Mouse (Mus musculus): ENCODE data around the gene Gnl1. TPM values are rescaled to one million over a fixed set of nuclear protein-coding genes. Genes with fewer than 3 reads are reported as not detected.

Gene Gnl1
- polyA plus RNA-seq, 1 experiment from 2014 or later: 43.1 TPM

DNA sequence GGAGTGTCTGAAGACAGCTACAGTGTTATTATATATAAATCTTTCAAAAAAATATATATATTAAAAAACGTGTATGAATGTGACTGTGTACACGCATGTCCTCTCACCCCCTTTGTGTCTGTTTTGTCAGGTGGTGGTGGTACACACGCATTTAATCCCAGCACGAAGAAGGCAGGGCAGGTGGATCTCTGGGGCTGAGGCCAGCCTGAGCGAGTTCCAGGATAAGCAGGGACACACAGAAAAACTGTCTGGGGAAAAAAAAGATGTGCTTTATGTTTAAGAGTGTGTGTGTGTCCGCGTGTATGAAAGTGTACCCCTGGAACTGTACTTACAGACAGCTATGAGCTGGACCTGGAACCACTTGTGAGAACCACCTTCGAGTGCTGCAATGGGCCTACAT, 25.0 kb upstream of the Gnl1 start:
- Histone ChIP-seq H3K27me3 (ENCODE audit: control insufficient read depth, insufficient read depth, low read depth, low read length) (no peaks in the 10 kb centered on the region), H3K4me2 (ENCODE audit: low read depth, low read length) (no peak overlapping the region), H3K4me3 (ENCODE audit: low read length) (no peak overlapping the region), H3K4me1 (replicated peaks; ENCODE audit: control insufficient read depth, insufficient read depth, low read length) (no peaks in the 10 kb centered on the region), H3K9ac (ENCODE audit: low read length) (no peak overlapping the region), H3K36me3 (ENCODE audit: control insufficient read depth, insufficient read depth, low read length) (peaks cover 28% of the 10 kb centered on the region), H3K9me3 (ENCODE audit: control insufficient read depth, low read length) (no peaks in the 10 kb centered on the region), H3K27ac (ENCODE audit: low read length) (no peak overlapping the region)
- ATAC-seq (ENCODE audit: low read depth): no peak
- 75% methylated on average over 8 of the region's 8 CpGs for WGBS

DNA sequence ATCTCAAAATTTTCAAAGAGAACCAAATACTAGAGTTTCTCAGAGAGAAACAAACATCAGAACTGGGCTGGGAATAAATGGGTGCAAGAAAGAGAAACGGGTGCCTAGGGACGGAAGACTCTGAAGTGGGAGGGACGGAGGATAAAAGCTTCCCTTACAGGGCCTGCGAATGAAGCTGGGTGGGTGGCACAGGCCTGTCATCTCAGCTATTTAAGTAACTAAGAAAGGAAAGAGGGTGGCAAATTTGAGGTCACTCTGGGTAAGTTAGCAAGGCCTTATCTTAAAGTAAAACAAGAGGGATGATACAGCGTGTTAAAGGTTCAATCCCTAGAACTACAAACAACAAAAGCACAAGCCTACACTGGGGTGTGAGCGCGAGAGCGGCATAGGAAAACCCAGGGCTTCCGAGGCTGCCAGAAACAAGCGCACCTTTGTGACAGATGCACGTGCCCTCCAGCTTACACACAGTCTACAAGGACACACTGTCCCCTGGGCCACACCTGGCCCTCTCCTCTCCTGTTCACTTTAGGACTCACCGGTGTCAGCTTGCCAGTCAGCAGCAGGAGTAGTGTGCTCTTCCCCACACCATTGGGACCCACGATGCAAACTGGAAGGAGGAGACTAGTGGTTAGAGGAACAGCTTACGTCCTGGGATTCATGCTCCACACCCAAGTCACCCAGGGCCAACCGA, 21.0 kb upstream of the Gnl1 start:
- Histone ChIP-seq H3K4me2 (ENCODE audit: low read depth, low read length) (no peak overlapping the region), H3K36me3 (ENCODE audit: control insufficient read depth, insufficient read depth, low read length) (peaks cover 58% of the 10 kb centered on the region), H3K27me3 (ENCODE audit: control insufficient read depth, insufficient read depth, low read depth, low read length) (no peaks in the 10 kb centered on the region), H3K9ac (ENCODE audit: low read length) (no peak overlapping the region), H3K4me3 (ENCODE audit: low read length) (no peak overlapping the region), H3K27ac (ENCODE audit: low read length) (no peak overlapping the region), H3K9me3 (ENCODE audit: control insufficient read depth, low read length) (no peaks in the 10 kb centered on the region), H3K4me1 (replicated peaks; ENCODE audit: control insufficient read depth, insufficient read depth, low read length) (no peaks in the 10 kb centered on the region)
- WGBS: 94% methylated on average over 15 of the region's 15 CpGs
- ATAC-seq (ENCODE audit: low read depth): no peak

DNA sequence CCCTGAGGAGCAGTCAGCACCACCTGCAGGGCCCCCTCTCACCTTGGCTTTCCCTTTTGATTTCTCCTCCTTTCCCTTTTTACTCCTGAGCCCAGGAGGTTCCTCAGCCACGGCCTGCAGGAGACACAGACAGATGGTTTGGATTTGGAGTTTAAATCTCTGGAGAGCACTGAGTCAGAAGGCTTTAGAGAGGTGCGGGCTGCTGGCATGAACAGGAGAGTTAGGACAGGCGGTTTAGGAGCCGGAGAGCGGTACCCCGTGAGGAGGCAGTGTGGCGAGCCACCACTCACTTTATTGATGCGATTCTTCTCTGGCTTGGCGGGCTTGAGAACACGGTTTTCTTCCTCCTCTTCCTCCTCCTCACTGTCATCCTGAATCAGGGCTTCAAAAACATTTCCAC, 16.4 kb upstream of the Gnl1 start:
- ATAC-seq (ENCODE audit: low read depth): no peak
- Histone ChIP-seq H3K27me3 (ENCODE audit: control insufficient read depth, insufficient read depth, low read depth, low read length) (no peaks in the 10 kb centered on the region), H3K9ac (ENCODE audit: low read length) (no peak overlapping the region), H3K27ac (ENCODE audit: low read length) (no peak overlapping the region), H3K4me1 (replicated peaks; ENCODE audit: control insufficient read depth, insufficient read depth, low read length) (peaks cover 1% of the 10 kb centered on the region; the same call in 1 of the 2 replicates), H3K4me3 (ENCODE audit: low read length) (no peak overlapping the region), H3K9me3 (ENCODE audit: control insufficient read depth, low read length) (no peaks in the 10 kb centered on the region), H3K36me3 (ENCODE audit: control insufficient read depth, insufficient read depth, low read length) (peaks cover 44% of the 10 kb centered on the region), H3K4me2 (ENCODE audit: low read depth, low read length) (no peak overlapping the region)
- WGBS: 93% methylated on average over 10 of the region's 10 CpGs

DNA sequence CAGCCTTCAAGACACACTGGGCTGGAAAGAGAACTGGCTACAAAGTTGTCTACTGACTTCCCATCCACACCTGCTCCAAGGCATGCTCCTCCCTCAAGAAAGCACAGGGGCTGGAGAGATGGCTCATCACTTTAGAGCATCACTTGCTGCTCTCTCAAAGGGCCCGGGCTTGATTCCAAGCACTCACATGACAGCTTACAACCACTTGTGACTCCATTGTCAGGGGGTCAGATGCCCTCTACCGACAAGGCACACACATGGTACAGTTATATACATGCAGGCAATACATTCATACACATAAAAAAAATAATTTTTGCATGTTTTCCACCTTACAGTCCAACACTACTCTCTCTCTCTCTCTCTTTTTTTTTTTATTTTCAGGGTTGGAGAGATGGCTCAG, 12.0 kb upstream of the Gnl1 start:
- Histone ChIP-seq H3K4me2 (ENCODE audit: low read depth, low read length) (no peak overlapping the region), H3K9ac (ENCODE audit: low read length) (no peak overlapping the region), H3K9me3 (ENCODE audit: control insufficient read depth, low read length) (no peaks in the 10 kb centered on the region), H3K4me3 (ENCODE audit: low read length) (no peak overlapping the region), H3K27me3 (ENCODE audit: control insufficient read depth, insufficient read depth, low read depth, low read length) (no peaks in the 10 kb centered on the region), H3K27ac (ENCODE audit: low read length) (no peak overlapping the region), H3K36me3 (ENCODE audit: control insufficient read depth, insufficient read depth, low read length) (peaks cover 14% of the 10 kb centered on the region), H3K4me1 (replicated peaks; ENCODE audit: control insufficient read depth, insufficient read depth, low read length) (peaks cover 17% of the 10 kb centered on the region)
- no peak for ATAC-seq (ENCODE audit: low read depth)
- WGBS: 95% methylated on average over 2 of the region's 2 CpGs

DNA sequence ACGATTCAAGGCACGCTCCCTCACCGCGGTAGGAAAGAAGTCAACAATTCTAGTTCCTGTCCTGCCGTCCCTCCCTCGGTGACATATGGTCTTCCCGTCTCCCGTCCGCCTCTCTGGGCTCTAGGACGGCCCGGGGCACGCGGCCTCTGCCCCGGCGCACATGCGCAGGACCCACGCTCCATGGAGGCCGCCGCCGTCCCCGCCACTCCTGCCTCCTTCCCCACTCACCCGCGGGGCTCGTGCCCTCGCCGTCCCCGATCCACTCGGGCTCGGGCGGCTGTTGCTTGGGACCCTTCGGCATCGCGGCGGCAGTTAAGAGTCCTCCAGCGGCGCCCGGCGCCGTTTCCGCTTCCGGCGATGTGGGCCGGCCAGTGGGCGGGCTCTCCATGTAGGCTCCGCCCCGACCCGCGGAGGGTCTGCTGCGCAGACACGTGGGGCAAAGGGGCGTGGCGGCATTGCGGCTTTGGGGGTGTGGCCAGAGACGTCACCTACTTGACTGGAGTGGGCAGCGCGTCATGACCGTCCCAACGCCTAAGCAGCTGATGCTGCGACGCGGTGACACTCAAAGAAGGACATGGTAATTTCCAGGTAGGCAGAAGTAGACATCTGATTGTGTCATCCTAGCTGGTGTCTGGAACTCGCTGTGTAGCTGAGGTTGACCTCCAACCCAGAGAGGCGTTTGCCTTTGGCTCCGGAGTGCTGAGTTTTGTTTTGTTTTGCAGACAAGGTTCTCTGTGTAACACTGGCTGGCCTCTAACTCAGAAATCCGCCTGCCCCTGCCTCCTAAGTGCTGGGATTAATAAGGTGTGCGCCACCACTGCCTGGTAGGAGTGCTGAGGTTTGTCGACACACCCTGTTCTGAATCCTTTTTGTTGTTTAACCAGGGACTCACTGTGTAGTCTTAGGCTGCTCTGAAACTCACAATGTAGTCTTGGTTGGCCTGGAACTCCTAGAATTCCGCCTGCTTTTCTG, 9.9 kb upstream of the Gnl1 start, which contains the start of gene Abcf1:
Abcf1 (minus strand) TSS at position 344 of the 972 bp plus-strand sequence.
- Histone ChIP-seq H3K9ac (ENCODE audit: low read length) (peak within 1 kb of the TSS; percentile 93), H3K9me3 (ENCODE audit: control insufficient read depth, low read length) (no peaks in the 10 kb centered on the region), H3K4me3 (ENCODE audit: low read length) (peak within 1 kb of the TSS; percentile 98), H3K4me2 (ENCODE audit: low read depth, low read length) (peak within 1 kb of the TSS; percentile 86), H3K4me1 (replicated peaks; ENCODE audit: control insufficient read depth, insufficient read depth, low read length) (peaks cover 17% of the 10 kb centered on the region), H3K27me3 (ENCODE audit: control insufficient read depth, insufficient read depth, low read depth, low read length) (no peaks in the 10 kb centered on the region), H3K27ac (ENCODE audit: low read length) (peak within 1 kb of the TSS; percentile 79), H3K36me3 (ENCODE audit: control insufficient read depth, insufficient read depth, low read length) (peaks cover 14% of the 10 kb centered on the region)
- under 1% methylated on average over 65 of the region's 68 CpGs for WGBS
- peak; percentile 98 for ATAC-seq (ENCODE audit: low read depth)

DNA sequence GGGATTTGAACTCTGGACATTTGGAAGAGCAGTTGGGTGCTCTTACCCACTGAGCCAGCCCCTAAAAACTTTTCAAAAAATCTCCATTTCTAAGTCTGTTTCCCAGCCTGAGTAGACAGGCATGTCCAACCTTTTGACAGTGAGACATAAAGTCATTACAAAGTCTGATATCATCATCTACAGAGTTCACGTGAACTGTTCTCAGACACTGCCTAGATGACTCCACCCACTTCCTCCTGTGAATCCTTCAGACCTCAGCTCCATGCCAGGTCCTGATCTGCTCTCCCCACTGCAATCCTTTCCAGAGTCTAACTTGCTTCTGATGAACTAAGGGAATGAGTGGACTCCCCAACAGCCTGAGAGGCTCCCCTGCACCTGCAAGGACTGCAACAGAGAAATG, 7.5 kb upstream of the Gnl1 start:
- 41% methylated on average over 1 of the region's 1 CpGs for WGBS
- no peak for ATAC-seq (ENCODE audit: low read depth)
- Histone ChIP-seq H3K36me3 (ENCODE audit: control insufficient read depth, insufficient read depth, low read length) (peaks cover 14% of the 10 kb centered on the region), H3K4me1 (replicated peaks; ENCODE audit: control insufficient read depth, insufficient read depth, low read length) (peaks cover 17% of the 10 kb centered on the region), H3K4me3 (ENCODE audit: low read length) (no peak overlapping the region), H3K27me3 (ENCODE audit: control insufficient read depth, insufficient read depth, low read depth, low read length) (no peaks in the 10 kb centered on the region), H3K9ac (ENCODE audit: low read length) (no peak overlapping the region), H3K9me3 (ENCODE audit: control insufficient read depth, low read length) (no peaks in the 10 kb centered on the region), H3K27ac (ENCODE audit: low read length) (no peak overlapping the region), H3K4me2 (ENCODE audit: low read depth, low read length) (no peak overlapping the region)

DNA sequence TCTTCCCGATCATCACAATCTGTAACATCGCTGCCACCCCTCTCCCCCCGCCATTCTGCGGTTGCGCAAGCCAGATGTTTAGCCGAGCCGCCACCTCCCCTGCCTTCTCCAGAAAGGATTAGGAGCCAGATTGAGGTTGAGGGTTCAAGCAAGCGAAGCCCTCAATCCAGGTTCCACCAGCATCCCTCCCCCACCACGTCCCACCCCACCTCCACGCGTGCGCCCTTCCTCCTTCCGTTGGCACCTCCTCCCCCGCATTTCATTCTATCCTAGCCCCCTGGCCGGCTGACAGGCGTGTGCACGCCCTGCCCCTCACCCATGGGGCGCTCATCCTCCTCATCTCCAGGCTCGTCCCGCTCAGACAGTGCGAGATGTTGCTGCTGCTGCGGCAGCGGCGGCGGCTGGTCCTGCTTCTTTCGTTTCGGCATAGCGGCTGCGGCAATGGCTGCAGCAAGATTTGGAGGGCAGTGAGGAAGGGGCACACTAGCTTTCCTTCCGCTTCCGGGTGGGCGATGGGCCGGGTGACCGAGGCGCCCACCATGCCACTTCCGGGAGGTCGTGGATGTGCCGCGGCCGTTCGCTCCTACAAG, 745 bp upstream of the Gnl1 start:
- Histone ChIP-seq H3K4me1 (replicated peaks; ENCODE audit: control insufficient read depth, insufficient read depth, low read length) (peaks cover 15% of the 10 kb centered on the region), H3K27me3 (ENCODE audit: control insufficient read depth, insufficient read depth, low read depth, low read length) (no peaks in the 10 kb centered on the region), H3K9me3 (ENCODE audit: control insufficient read depth, low read length) (no peaks in the 10 kb centered on the region), H3K36me3 (ENCODE audit: control insufficient read depth, insufficient read depth, low read length) (peaks cover 24% of the 10 kb centered on the region), H3K27ac (ENCODE audit: low read length) (peak overlapping the region; percentile 95), H3K4me3 (ENCODE audit: low read length) (peak overlapping the region; percentile 67), H3K4me2 (ENCODE audit: low read depth, low read length) (peak overlapping the region; percentile 87), H3K9ac (ENCODE audit: low read length) (peak overlapping the region; percentile 64)
- peak; percentile 73 for ATAC-seq (ENCODE audit: low read depth)
- WGBS: 0% methylated on average over 41 of the region's 41 CpGs

DNA sequence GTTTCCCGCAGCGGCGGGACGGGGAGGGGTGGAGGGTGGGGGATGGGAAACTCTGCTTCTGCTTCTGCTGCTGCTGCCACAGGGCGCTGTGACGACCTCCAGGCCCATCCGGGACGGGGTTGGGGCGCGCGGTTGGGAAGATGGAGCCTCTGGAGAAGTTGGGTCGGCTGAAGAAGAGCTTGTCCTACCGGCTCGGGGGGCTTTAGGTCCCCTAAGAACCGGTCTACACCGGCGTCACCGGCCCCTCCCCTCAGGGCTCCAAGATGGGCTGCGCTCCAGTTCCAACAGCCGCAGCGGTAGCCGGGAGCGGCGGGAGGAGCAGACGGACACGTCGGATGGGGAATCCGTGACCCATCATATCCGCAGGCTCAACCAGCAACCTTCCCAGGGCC, 708 bp downstream of the Gnl1 start:
- peaks cover 15% of the 10 kb centered on the region for H3K4me1 ChIP-seq (replicated peaks; ENCODE audit: control insufficient read depth, insufficient read depth, low read length)
- H3K27ac ChIP-seq (ENCODE audit: low read length): peak overlapping the region; percentile 95
- ATAC-seq (ENCODE audit: low read depth): peak; percentile 20
- peak overlapping the region; percentile 87 for H3K4me2 ChIP-seq (ENCODE audit: low read depth, low read length)
- H3K9me3 ChIP-seq (ENCODE audit: control insufficient read depth, low read length): no peaks in the 10 kb centered on the region
- peaks cover 20% of the 10 kb centered on the region for H3K36me3 ChIP-seq (ENCODE audit: control insufficient read depth, insufficient read depth, low read length)
- peak overlapping the region; percentile 67 for H3K4me3 ChIP-seq (ENCODE audit: low read length)
- H3K9ac ChIP-seq (ENCODE audit: low read length): peak overlapping the region; percentile 64
- no peaks in the 10 kb centered on the region for H3K27me3 ChIP-seq (ENCODE audit: control insufficient read depth, insufficient read depth, low read depth, low read length)
- WGBS: 0% methylated on average over 25 of the region's 29 CpGs

DNA sequence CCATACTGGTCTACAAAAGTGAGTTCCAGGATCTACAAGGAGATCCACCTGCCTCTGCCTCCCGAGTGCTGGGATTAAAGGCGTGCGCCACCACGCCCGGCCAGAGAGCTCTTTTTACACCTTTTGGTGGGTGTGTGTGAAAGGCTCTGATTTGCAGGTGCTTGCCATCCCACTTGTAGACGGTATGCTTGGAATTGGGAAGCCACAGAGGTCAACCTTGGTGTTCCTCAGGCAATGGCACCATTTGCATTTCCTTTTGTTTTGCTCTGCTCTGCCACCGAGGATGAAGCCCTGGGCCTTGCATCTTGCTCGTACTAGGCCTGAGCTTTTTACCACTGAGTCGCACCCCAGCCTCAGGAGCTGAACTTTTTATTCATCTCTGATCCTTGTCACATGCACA, 2.1 kb downstream of the Gnl1 start:
- H3K36me3 ChIP-seq (ENCODE audit: control insufficient read depth, insufficient read depth, low read length): peaks cover 20% of the 10 kb centered on the region
- no peak overlapping the region for H3K4me2 ChIP-seq (ENCODE audit: low read depth, low read length)
- no peaks in the 10 kb centered on the region for H3K27me3 ChIP-seq (ENCODE audit: control insufficient read depth, insufficient read depth, low read depth, low read length)
- H3K9me3 ChIP-seq (ENCODE audit: control insufficient read depth, low read length): no peaks in the 10 kb centered on the region
- H3K4me1 ChIP-seq (replicated peaks; ENCODE audit: control insufficient read depth, insufficient read depth, low read length): peaks cover 15% of the 10 kb centered on the region
- no peak for ATAC-seq (ENCODE audit: low read depth)
- WGBS: 92% methylated on average over 9 of the region's 9 CpGs
- no peak overlapping the region for H3K9ac ChIP-seq (ENCODE audit: low read length)
- H3K27ac ChIP-seq (ENCODE audit: low read length): no peak overlapping the region
- no peak overlapping the region for H3K4me3 ChIP-seq (ENCODE audit: low read length)

Measured in lung, embryonic 16.5 days (tissue).